Mouse (Mus musculus) heart, adult 8-10 months (tissue): ENCODE data around the gene Nup188. TPM values are rescaled to one million over a fixed set of nuclear protein-coding genes. Genes with fewer than 3 reads are reported as not detected.
A peak's percentile ranks its signal among the peaks of the same experiment; 100 is the strongest.

ENCODE experiments used
- DNase-seq: peaks from one replicate; pipeline ENCODE4 v3.0.0; 2022; ENCODE audit warnings: low spot score
- total RNA-seq, 4 experiments: library from RNA; stranded (reverse); gene quantifications; 2 replicates each; pipeline ENCODE4 v1.2.4; 2022

Nup188 gene
- total RNA-seq, 4 experiments from 2014 or later: 15.3 to 19.8 (median 16.4) TPM

DNA sequence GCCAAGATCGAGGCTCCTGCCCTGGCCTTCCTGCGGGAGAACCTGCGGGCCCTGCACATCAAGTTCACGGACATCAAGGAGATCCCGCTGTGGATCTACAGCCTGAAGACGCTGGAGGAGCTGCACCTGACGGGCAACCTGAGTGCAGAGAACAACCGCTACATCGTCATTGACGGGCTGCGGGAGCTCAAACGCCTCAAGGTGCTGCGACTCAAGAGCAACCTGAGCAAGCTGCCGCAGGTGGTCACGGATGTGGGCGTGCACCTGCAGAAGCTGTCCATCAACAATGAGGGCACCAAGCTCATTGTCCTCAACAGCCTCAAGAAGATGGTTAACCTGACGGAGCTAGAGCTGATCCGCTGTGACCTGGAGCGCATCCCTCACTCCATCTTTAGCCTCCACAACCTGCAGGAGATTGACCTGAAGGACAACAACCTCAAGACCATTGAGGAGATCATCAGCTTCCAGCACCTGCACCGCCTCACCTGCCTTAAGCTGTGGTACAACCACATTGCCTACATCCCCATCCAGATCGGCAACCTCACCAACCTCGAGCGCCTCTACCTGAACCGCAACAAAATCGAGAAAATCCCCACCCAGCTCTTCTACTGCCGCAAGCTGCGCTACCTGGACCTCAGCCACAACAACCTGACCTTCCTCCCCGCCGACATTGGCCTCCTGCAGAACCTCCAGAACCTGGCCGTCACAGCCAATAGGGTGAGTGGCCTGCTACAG lies 29.4 kb upstream of the Nup188 start:
- no peak for DNase-seq

DNA sequence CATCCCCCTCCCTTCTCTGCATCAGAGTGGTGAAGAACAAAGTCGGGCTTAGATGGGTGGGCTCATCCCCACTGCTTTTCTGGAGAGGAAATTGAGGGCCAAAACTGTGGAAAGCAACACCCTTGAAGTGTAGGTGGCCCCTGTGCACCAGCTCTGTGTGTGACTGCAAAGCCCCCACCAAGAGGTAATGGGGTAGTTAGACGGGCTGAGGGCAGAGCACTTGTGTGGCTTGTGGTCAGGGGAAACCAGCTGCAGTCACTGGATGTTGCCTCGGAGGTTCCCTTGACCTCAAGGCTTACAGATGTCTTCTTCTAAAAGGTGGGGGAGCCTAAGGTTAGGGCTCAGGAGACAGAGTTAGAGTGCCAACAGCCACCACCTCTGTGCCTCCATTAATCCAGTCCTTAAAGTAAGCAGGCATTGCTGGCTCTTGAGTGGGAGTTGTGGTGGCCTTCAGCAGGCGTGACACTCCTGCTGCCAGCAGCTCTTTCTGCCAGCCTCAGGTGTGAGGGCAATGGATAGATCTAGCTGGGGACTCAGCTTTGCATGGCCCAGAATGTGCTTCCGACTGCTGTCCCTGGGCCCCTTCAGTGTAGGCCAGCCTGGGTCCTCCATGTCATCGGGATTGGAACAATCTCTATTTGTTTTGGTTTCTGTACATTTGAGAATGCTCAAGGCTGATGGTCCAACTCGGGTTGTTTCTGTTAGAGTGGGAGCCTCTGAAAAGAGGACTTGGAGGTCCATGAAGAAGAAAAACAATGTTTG lies 28.3 kb upstream of the Nup188 start:
- peak; percentile 7 for DNase-seq

DNA sequence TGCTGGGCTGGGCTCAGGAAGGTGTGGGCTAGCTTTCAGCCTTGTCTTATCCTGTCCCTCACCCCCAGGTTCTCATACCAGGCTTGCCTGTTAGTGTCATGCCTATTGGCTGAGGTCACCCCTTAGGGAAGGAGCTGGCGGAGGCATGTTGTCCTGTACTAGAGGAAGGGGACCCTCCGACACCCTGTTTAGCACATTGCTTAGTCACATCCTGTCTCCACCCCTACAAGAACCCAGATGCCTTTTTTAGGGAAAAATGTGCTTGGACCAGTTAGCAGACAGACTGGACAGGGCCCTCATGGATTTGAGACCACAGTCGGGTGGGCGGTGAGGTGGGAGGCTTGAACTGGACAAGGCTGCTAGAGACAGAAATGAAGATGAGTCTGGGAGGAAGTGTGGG lies 27.6 kb upstream of the Nup188 start:
- peak; percentile 92 for DNase-seq

DNA sequence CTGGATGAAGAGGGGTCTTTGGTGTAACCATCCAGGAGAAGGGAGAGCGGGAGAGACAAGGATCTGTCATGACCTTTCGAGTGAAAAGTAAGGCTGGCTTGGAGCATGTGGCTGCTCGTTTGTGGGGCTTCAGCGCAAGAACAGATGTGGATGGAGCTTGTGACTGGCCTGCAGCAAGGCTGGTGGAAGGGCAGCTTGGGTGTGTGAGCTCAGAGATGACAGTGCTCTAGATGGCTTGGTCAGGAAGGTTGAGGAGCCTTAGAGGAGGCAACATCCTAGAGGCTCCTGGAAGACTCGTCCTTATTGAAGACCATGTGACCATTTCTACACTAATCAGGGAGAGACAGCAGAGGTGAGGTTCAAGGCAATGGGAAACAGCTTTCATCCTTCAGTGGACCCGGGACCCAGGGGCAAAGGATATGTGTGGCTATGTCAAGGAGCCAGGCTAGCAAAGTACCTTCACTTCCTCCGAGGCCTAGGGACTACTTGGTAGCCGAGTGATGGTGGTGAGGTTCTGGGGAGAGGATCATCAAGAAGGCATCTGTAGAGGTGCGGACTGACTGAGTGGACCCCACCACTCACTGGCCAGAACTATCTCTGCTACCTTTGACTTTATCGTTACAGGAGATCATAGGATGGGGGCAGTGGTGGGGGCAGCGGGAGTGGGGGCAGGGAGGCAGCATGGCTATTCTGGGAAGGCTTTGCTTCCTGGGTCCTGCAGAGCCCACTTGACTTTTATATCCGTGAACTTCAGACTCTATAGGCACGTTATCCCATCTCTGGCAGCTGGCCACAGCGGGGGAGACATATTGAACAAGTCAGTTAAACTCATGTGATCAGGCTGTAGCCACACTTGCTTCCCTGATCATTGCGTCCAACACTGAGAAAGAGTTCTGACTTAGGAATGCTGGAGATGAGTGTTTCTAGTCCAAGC lies 26.8 kb upstream of the Nup188 start:
- peak; percentile 16 for DNase-seq

DNA sequence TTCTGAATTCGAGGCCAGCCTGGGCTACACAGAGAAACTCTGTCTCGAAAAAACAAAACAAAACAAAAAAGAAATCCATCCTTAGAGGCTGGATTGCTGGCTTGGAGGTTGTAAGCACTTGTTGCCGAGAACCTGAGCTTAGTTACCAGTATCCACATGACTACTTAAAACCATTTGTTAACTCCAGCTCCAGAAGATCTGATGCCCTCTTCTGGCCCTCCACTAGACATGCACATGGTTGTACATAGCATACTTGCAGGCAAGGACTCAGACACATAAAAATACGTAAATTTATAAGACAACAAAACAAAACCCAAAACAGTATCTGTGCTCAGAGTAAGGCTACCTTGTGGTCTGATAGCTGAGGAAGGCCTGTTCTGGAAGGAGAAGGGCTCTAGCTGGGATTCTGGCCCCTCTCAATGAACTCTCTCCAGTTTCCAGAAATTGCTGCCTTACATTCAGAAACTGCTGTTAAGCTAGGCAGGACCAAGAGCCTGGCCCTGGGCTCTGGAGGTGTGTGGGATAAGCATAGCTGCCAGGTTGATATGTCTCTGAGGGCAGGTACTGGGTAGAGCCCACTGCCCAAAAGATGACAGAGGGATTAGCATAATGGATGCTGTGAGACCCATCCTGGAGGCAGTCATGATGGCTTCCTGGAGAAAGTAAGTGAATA lies 25.0 kb upstream of the Nup188 start:
- DNase-seq: peak; percentile 11

DNA sequence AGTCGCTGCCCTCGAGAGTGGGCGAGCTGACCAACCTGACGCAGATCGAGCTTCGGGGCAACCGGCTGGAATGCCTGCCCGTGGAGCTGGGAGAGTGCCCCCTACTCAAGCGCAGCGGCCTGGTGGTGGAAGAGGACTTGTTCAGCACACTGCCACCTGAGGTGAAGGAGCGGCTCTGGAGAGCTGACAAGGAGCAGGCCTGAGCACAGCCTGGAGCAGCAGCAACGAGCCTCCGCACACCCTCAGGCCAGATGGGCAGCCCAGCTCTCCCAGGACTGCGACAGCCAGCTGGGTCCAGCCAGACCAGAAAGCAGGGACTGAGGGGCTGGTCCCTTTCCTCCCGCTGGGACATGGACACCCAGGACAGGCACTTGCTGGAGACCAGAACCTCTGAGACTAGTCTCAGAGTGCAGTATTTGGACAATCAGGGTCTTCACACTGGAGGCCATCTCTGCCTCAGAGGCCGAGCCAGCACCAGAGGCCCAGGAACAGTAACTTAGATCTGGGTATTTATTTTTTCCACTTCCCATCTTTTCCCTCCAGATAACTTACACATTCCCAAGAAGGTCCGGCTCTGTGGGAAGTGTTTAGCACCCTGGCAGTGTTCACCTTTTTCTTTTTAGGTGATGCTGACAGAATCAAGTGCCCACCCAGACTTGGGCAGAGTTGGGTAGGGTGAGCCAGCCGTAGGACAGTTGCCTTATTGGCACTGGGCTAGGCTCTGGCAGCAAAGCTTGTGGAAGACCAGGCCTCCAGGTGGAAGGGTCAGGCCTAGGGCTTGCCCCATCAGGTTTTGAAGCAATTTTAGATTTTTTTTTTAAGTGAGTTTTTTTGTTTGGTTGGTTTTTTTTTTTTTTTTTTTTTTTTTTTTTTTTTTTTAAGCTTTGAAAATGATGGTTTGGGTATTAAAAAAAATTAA lies 24.0 kb upstream of the Nup188 start:
- no peak for DNase-seq

DNA sequence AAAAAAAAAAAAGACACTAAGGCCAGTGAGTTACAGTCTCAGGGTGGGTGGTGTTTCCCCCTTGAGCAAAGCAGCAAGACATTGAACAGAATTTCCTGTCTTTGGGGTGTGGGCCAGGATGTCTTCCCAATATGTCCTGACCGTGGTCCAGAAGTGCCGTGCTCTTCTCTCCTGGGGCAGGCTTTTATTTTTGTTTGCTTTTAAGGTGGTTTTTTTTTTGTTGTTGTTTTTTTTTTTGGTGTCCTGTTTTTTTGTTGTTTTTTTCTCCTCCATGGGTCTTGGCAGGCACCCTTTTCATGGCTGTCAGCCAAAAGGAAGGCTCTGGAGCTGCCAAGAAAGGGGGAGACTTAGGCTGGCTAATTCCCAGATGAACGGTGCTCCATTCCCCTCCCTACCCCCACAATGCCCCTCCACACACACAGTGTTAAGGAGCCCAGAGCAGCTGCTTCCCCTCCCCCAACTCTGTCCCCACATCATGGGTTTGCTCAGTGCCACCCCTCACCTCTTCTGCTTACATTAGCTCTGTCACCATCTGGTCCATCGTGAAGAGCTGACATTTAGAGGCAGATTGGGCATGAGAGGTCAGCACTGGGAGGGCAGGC lies 23.3 kb upstream of the Nup188 start:
- no peak for DNase-seq

DNA sequence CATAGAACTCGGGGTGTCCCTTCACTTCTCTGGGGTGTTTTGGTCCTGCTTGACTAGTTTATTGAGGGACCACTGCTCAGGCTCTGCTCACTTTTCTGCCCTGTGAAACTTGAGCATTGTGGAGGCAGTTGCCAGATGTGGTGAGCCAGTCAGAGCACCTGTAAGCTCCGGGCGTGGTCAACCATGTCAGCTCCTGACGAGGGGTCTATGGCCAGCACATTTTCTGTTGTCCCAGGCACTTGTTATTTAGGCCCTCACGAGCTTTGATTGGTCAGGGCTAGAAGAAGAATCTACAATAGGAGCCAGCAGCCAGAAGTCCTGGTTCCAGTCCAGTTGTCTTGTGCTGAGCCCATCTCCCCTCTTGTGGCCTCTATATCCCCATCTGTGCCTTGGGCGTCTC lies 22.4 kb upstream of the Nup188 start:
- no peak for DNase-seq

DNA sequence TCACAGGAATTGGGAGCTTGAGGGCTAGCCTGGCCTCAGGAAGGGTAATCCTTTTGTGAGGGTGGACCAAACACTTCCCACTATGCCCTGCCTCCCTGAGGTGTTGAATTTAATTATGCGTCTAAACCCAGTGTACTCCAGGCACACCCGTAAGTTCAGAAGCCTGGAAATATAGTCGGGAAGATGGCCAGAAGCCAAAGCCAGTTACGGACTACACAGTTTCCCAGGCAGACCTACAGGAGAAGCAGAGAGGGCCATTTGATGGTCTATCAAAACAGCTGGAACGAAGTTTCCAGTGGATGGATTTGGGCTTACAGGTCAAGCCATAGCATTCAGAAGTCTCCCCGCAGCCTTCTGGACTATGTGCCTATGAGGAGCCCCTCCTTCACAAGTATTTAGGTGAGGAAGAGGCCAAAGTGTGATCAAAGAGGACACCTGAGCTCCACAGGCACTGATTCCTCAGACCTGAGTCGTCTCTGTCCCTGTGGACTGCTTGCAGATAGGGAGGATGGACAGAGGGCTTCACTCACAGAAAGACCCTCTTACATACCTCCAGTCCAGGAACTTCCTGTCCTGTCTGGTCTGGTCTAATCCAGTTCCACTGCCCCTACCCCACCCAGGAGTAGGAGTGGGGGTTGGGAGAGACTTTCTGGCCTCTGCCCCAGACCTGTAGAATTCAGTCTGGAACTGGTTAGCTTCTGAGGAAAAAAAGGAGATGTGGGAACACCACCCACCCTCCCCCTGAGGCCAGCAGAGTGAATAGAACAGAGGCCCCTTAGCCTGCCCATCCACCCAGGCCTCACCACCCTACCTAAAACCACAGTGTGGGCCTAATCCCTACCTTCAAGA lies 21.3 kb upstream of the Nup188 start:
- DNase-seq: no peak

DNA sequence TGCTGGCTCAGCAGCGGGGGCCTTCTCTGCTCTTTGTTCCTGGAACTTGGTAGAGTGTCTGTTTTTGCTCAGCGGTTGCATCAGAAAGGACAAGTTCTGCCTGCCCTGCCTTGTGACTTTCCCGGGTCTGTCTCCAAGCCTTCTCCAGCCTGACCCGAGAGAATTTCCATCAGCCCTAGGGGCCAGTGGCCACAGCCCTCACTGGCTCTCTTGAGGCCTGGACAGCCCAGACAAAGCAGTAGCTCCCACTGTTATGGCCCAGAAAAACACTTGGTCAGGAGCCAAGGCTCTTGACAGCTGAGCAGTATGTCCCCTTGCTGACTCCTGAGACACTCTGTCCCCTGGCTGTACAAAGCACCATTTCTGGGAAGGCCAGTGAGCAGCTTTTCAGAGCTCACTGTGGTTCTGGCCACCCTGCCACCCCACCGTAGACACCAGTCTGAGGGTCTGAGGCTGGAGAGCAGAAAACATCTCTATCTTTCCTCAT lies 20.4 kb upstream of the Nup188 start, which contains the start of gene Phyhd1:
TSS of gene Phyhd1 (plus strand) at position 437 of the 487 bp plus-strand sequence.
- peak; percentile 93 for DNase-seq

DNA sequence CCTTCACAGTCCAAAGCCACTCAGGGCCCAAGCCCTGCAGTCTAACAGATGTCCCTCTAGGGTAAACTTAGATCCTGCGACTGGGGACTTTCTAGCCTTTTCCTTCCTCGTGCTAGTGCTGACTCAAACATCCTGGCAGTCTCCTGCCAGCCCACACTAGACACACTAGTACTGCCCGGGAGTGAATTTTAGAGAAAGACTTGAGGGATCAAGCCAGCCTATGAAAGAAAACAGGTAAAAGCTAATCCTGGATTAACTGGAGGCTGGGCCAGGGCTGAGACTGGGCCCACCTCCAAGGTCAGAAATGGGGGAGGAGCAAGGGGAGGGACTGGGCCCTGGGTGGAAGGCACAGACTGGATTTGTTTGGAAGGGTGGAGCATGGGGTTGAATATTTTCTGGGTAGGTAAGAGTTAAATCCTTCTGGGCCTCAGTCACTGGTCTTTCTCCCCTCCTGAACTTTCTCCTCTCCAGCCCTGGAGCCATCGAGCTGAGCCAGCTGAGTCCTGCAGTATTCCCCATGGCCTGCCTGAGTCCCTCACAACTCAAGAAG lies 19.7 kb upstream of the Nup188 start:
- DNase-seq: peak; percentile 86

DNA sequence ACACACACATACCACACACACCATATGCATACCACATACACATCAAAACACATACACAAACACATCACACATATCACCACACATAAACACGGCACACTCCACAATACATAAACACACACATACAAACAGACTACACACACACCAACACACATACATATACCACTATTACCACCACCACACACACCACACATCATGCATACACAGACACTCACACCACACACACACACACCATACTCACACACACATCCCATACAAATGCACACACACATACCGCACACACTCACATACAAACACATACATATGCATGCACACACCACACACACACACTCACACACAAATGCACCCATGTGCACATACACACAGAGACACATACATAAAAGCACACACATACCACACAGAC lies 18.7 kb upstream of the Nup188 start:
- DNase-seq: no peak

DNA sequence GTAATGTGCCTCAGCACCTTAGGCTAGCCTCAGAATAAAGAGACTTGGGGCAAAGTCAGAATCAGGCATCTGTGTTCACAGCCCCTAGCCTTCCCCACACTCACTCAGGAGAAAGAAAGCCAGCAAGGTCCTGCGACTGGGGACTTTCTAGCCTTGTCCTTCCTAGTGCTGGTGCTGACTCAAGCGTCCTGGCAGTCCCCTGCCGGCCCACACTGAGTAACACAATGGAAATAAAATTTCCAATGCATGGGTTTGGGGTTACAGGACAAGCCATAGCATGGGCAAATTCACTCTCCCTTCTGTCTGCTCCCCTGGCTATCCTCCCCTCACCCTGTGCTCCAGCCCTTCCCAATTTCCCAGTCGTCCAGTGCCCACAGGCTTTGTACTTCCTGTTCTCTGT lies 17.8 kb upstream of the Nup188 start:
- no peak for DNase-seq

DNA sequence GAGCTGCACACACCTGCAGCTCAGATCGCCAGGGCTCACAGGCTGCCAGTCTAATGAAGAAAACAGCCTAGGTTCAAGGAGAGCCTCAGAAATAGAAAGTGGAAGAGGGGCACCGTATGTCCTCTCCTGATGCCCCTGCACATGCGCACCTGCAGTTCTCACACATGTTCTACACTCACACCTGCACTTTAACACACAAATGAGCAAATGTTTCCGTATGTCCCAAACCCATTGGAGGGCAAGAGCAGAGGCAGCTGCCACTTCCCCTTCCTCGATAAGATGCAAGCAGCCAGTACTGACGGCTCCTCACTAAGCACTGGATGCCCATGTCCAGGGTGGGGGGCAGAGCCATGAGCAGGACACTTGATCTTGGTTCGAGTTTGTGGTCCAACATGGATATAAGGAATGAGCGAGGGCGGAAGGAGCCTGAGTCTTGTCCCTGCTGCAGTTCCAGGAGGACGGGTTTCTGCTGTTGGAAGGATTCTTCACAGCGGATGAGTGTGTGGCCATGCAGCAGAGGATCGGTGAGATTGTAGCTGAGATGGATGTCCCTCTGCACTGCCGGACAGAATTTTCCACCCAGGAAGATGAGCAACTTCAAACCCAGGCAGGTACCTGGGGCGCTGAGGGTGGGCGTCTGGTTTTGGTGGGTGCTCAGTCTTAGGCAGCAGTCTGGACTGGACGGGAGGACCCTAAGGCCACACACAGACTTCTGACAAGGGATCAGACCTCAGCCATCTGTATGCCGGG lies 16.8 kb upstream of the Nup188 start:
- DNase-seq: no peak

DNA sequence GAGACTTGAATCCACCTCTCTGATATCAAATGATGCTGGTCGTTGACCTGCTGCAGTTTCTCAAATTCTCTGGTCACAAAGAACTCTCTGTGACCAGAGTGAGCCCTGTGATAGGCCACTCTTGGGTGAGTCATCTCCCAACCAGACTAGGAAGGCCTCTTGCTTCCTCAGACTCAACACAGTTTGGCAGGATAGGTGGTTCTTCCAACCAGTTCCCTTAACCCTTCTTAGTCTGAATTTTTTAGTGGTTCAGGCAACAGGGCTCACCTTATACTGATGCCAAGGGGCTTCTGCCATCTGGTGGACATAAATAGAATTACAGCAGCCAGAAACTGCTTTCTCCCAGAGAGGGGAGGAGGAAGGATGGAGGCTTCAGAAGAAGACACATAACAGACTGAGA lies 16.1 kb upstream of the Nup188 start:
- DNase-seq: peak; percentile 92

DNA sequence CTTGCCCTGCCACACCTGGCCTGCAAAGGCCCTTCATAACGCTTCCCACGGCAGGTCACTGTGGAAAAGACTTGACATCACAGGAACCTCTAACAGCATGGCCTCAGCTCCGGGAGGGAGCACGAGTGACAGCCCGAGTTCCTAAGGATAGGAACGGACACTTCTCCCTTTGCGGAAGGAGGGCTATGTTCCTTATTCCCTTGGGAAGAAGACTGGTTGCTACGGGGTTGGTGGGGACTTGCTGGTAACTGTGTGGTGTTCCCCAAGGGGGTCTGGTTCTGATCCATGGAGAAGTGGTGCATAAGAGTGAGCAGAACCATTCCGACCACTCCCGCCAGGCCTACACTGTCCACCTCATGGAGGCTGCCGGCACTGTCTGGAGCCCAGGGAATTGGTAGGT lies 5.5 kb upstream of the Nup188 start, which contains the start of gene Gm28038:
TSS of gene Gm28038 (plus strand) at position 301 of the 400 bp plus-strand sequence.
- no peak for DNase-seq

DNA sequence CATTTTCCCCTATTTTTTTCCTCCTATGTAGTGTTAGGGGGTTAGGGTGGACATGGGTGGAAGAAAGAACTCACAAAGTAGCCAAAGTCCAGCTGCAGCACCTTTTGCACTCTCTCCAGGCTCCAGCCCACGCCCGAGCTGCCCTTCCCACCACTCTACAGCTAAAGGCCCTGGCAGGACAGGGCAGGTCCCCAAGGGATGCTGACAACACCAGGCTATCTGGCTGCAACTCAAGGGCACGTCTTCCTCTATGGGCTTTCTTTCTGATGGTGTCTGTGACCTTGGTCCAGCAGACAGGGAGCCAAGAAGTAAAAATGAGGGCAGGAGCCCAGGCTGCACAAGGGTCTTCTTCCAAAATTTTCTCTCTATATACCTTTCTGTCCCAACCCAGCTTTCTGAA lies 4.5 kb upstream of the Nup188 start:
- no peak for DNase-seq

DNA sequence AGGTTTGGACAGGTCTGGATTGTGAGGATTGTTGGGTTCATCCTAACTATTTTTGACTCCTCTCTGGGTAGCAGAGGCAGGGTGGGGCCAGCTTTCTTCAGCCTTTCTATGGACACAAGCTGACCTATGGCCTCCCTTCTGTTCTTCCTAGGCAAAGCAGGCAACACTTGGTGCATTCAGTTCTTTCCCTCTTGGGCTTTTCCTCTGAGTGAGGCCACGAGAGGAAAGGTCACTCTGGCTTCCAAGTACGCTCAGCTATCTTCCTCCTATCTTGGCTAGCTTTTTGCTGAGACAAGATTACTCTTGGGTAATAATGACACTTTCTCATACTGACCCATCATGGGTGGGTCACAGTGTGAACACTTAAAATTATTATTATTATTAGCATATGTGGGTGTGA lies 3.0 kb upstream of the Nup188 start:
- no peak for DNase-seq
